Mouse (Mus musculus): ENCODE measurements around the gene Dgkb. TPM values are rescaled to one million over a fixed set of nuclear protein-coding genes. Genes with fewer than 3 reads are reported as not detected.

Gene Dgkb
- polyA plus RNA-seq, 1 experiment from 2014 or later: 0.38 TPM

DNA sequence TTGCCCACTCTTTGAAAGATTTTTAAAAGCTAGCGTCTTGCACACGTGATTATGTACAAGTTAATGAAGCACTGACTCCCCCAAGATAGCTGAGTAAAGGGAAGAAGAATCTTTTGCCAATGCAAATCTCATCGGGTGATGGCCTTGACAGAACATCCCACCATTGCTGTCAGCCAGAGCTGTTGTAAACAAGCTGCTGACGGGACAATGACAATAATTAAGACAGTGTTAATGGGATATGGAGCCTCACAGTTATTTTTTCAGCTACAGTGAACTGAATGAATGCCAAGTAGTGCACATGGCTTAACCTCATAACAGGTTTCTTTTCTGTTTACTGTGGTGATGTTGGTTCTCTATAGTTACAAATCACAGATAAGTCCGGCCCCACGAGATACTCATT is 568.4 kb downstream of the Dgkb start:
- ATAC-seq (ENCODE audit: insufficient number of reproducible peaks, insufficient read depth, low FRiP score, low TSS enrichment, low read depth): no peak
- 83% methylated on average over 6 of the region's 6 CpGs for WGBS

DNA sequence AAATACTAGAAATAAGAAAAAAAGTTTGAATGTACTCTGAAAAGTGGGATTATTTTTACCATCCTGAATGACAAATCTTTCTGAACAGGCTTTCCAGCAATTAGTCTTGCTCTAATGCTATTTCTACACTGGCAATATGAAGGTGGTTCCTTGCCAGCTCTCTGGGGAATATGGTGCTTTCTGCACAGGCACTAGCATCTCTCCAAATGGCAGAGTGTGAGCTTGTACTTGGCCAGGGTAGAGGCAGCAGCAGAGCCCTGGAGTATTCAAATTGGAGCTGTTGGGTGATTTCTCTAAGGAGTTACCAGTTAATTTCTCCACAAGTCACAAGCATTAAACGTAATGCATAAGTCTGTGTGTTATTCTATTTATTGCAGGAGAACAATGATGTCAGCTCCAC is 569.5 kb downstream of the Dgkb start:
- H3K4me3 ChIP-seq (replicated peaks): no peak overlapping the region
- no peaks in the 10 kb centered on the region for H3K36me3 ChIP-seq
- no peak overlapping the region for H3K27ac ChIP-seq
- 81% methylated on average over 1 of the region's 1 CpGs for WGBS
- no peak for ATAC-seq (ENCODE audit: insufficient number of reproducible peaks, insufficient read depth, low FRiP score, low TSS enrichment, low read depth)
- no peaks in the 10 kb centered on the region for H3K9me3 ChIP-seq
- H3K9ac ChIP-seq (replicated peaks): no peak overlapping the region
- no peak overlapping the region for H3K4me2 ChIP-seq
- no peaks in the 10 kb centered on the region for H3K4me1 ChIP-seq (replicated peaks)
- no peaks in the 10 kb centered on the region for H3K27me3 ChIP-seq

More for the DNA sequence above, 568.4 kb downstream of the Dgkb start:
- H3K9me3 ChIP-seq: no peaks in the 10 kb centered on the region
- H3K27me3 ChIP-seq: no peaks in the 10 kb centered on the region
- H3K36me3 ChIP-seq: no peaks in the 10 kb centered on the region
- no peaks in the 10 kb centered on the region for H3K4me1 ChIP-seq (replicated peaks)
- H3K27ac ChIP-seq: no peak overlapping the region
- no peak overlapping the region for H3K4me3 ChIP-seq (replicated peaks)
- H3K9ac ChIP-seq (replicated peaks): no peak overlapping the region
- no peak overlapping the region for H3K4me2 ChIP-seq

DNA sequence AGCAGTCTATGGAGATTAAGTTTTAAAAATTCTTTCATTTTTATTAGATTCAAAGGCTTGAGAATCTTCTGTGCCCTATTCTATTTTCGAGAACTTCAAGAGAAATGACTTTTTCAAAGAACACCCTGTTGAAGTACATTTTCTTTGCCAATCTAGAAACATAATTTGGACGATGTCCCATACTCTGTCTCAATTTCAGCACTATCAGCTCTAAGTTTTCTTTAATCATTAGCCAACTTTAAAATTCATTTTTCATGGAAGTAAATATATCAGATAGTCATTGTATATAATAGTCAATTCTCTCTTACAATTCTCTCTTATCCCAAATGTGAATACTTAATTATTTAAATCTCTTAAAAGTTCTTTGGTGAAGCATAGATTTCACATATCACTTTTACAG is 570.1 kb downstream of the Dgkb start:
- ATAC-seq (ENCODE audit: insufficient number of reproducible peaks, insufficient read depth, low FRiP score, low TSS enrichment, low read depth): no peak
- H3K9me3 ChIP-seq: no peaks in the 10 kb centered on the region
- 84% methylated on average over 2 of the region's 2 CpGs for WGBS
- H3K4me2 ChIP-seq: no peak overlapping the region
- H3K9ac ChIP-seq (replicated peaks): no peak overlapping the region
- no peaks in the 10 kb centered on the region for H3K4me1 ChIP-seq (replicated peaks)
- no peak overlapping the region for H3K27ac ChIP-seq
- no peaks in the 10 kb centered on the region for H3K36me3 ChIP-seq
- H3K4me3 ChIP-seq (replicated peaks): no peak overlapping the region
- no peaks in the 10 kb centered on the region for H3K27me3 ChIP-seq

DNA sequence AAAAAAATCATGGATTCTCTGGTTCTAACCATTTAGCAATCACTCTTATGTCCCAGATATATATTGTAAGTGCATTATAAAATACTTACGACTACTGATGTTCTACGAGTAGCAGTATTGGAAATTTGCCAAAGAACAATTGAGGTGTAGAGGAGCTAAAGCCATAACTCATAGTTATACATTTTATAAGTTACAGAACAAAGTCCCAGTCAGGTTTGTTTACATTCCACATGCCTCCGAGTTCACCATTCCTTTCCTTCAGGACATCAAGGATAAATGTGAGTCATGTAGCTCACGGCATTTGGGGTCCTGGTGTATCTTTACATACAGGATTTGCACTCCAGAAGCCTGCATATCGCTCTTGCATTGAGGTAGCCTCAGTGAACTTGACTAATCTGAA is 570.7 kb downstream of the Dgkb start:
- H3K4me1 ChIP-seq (replicated peaks): no peaks in the 10 kb centered on the region
- no peak overlapping the region for H3K9ac ChIP-seq (replicated peaks)
- no peak overlapping the region for H3K4me2 ChIP-seq
- no peaks in the 10 kb centered on the region for H3K36me3 ChIP-seq
- H3K4me3 ChIP-seq (replicated peaks): no peak overlapping the region
- H3K27me3 ChIP-seq: no peaks in the 10 kb centered on the region
- H3K9me3 ChIP-seq: no peaks in the 10 kb centered on the region
- H3K27ac ChIP-seq: no peak overlapping the region
- WGBS: 66% methylated on average over 5 of the region's 5 CpGs
- no peak for ATAC-seq (ENCODE audit: insufficient number of reproducible peaks, insufficient read depth, low FRiP score, low TSS enrichment, low read depth)

DNA sequence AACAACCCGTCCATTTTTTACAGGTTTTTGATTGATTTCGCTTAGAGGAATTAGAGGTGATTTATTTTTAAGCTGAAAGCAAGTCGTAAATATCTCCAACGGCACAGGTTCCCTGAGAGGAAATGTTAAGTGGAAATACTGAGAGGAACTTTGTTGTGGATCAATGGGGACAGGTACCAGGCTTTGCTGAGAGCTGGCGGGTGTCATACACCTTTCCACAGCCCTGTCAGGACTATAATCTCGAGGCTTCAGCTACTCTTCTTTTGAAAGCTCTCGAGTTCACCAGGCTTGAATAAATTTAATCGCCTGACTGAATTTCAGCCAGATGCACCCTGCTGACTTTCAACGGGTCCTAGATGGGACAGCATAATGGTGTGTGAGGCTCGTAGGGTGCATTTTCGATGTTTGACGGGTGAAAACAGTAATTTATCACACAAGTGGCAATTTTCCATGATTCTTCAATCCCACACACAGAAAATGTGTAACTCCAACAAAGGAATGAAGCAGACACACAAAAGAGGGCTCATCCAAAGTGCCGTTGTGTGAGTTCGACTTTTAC is 580.3 kb downstream of the Dgkb start:
- H3K36me3 ChIP-seq: no peaks in the 10 kb centered on the region
- H3K9me3 ChIP-seq: no peaks in the 10 kb centered on the region
- H3K27me3 ChIP-seq: no peaks in the 10 kb centered on the region
- ATAC-seq (ENCODE audit: insufficient number of reproducible peaks, insufficient read depth, low FRiP score, low TSS enrichment, low read depth): no peak
- H3K27ac ChIP-seq: no peak overlapping the region
- H3K4me1 ChIP-seq (replicated peaks): no peaks in the 10 kb centered on the region
- no peak overlapping the region for H3K4me2 ChIP-seq
- H3K9ac ChIP-seq (replicated peaks): no peak overlapping the region
- no peak overlapping the region for H3K4me3 ChIP-seq (replicated peaks)
- WGBS: 61% methylated on average over 14 of the region's 14 CpGs

DNA sequence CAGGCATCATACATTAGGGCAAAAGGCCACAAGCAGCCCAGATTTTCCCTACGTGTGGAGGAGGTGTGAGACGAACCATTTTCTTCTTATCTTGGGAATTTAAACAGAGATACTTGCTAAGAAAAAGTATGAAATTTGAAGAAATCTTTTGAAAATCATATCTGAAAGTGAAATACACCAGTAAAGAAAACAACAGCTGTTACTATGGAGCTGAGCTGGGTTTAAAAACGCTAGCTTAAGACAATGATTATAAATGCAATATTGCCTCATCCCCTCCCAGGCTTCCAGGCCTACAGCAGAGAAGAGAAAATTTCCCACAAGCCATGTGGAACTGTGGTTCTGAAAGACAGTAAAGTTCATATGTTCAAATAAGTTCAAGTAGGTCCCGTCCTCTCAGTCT is 582.6 kb downstream of the Dgkb start:
- Histone ChIP-seq H3K27ac (no peak overlapping the region), H3K36me3 (no peaks in the 10 kb centered on the region), H3K9me3 (no peaks in the 10 kb centered on the region), H3K9ac (replicated peaks) (no peak overlapping the region), H3K4me1 (replicated peaks) (no peaks in the 10 kb centered on the region), H3K27me3 (no peaks in the 10 kb centered on the region), H3K4me3 (replicated peaks) (no peak overlapping the region), H3K4me2 (no peak overlapping the region)
- 85% methylated on average over 4 of the region's 4 CpGs for WGBS
- ATAC-seq (ENCODE audit: insufficient number of reproducible peaks, insufficient read depth, low FRiP score, low TSS enrichment, low read depth): no peak

DNA sequence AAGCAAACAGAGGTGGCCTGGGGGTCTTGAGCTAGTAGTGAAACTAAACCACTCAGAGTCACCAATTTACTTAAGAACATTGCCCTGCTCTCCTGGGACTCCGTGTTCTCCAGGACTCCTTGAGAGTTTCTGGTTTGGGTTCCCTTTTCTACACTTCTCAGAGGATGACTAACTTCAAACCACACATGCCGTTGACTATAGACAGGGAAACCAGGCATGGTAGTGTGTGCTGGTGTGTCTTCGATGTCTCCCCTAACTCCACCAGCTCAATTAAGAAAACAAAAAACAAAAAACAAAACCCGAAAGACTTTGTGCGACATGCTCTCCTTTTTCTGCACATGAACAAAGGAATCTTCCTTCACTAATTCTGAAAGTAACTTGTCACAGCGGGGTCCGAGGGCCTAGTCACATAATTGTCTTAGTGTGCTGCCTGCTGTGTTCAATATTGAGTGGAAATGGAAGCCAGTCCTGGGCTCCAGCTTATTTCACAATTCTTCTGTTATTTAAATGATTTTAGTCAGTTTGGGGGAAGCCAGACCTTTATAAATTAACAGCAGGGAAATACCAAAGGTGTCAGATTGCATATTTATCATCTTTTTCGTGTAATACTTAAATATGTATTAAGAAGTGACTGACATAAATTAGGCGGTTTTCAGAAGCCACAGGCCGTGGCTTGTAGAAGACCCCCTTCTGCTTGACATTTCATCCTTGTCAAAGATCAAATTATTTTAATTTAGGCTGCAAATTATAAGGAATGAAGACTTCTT is 618.0 kb downstream of the Dgkb start:
- 66% methylated on average over 10 of the region's 10 CpGs for WGBS
- ATAC-seq (ENCODE audit: insufficient number of reproducible peaks, insufficient read depth, low FRiP score, low TSS enrichment, low read depth): no peak
- Histone ChIP-seq H3K36me3 (no peaks in the 10 kb centered on the region), H3K27me3 (no peaks in the 10 kb centered on the region), H3K4me2 (no peak overlapping the region), H3K27ac (no peak overlapping the region), H3K4me1 (replicated peaks) (no peaks in the 10 kb centered on the region), H3K9ac (replicated peaks) (no peak overlapping the region), H3K9me3 (no peaks in the 10 kb centered on the region), H3K4me3 (replicated peaks) (no peak overlapping the region)

DNA sequence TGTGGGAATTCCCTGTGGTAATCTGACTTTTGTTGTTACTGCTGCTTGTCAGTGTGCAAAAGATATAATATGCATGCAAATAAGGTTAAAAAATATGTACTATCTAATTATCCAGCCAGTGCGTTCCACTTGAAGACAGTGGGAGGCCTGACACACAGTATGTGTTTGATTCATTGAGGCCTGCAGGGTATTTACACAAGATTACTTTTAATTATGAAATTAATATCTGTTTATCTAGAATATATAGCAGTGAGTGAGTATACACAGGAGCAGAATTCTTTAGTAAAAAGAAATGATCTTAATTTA is 618.6 kb downstream of the Dgkb start:
- no peak for ATAC-seq (ENCODE audit: insufficient number of reproducible peaks, insufficient read depth, low FRiP score, low TSS enrichment, low read depth)
- Histone ChIP-seq H3K9me3 (no peaks in the 10 kb centered on the region), H3K27ac (no peak overlapping the region), H3K27me3 (no peaks in the 10 kb centered on the region), H3K4me2 (no peak overlapping the region), H3K9ac (replicated peaks) (no peak overlapping the region), H3K36me3 (no peaks in the 10 kb centered on the region), H3K4me3 (replicated peaks) (no peak overlapping the region), H3K4me1 (replicated peaks) (no peaks in the 10 kb centered on the region)
- 67% methylated on average over 1 of the region's 1 CpGs for WGBS

DNA sequence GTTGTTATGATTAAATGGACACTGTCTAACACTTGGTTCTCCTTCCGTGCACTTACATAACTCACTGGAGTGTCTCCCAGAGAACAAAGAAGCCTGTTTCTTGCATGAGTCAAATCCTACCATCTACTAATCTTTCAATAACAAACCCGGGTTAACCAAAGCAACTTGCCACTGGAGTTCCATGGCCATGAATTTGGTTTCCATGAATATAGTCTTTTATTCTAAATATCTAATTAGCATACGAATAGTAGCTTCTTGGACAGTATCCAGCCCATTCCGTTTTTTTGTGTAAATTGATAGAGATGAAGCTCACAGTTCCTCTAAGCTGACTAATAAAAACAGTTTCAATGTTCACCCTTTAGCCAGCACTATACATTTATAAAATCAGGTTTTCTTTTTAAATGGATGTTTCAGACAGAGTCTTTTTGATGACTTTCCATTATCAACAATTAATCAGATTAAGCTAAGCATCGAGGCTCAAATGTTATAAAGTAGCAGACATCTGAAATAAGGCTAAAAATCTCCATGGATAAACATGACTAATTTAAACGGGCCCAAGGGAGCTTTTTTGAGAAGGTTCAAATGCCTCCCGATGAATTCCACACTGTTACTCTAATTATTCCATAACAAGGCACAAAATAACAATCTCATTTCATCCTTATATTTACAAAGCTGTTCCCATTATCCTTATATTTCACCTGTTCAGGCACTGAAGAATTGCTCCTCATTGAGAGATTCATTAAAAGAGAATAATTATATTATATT is 633.0 kb downstream of the Dgkb start:
- Histone ChIP-seq H3K9ac (replicated peaks) (no peak overlapping the region), H3K4me1 (replicated peaks) (no peaks in the 10 kb centered on the region), H3K9me3 (no peaks in the 10 kb centered on the region), H3K4me3 (replicated peaks) (no peak overlapping the region), H3K27ac (no peak overlapping the region), H3K27me3 (no peaks in the 10 kb centered on the region), H3K4me2 (no peak overlapping the region), H3K36me3 (no peaks in the 10 kb centered on the region)
- no peak for ATAC-seq (ENCODE audit: insufficient number of reproducible peaks, insufficient read depth, low FRiP score, low TSS enrichment, low read depth)
- 80% methylated on average over 7 of the region's 7 CpGs for WGBS

DNA sequence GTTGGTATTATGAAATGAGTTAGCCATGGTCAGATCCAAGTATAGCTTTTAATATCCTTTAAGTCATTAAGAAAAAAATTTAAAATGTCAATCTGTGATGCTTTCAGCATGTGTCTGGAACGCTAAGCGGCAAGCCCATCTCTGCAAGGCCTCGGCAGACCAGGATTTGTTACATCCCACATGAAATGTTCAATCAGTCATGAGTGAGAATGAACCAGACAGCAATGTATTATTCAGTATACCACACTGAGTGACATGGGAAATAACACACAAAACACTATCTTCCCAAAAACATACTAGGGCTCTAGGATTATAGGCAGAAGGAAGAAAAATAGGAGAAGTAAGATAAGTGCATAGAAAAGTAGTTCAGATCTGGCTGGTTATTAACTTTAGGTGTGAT is 634.2 kb downstream of the Dgkb start:
- ATAC-seq (ENCODE audit: insufficient number of reproducible peaks, insufficient read depth, low FRiP score, low TSS enrichment, low read depth): no peak
- 88% methylated on average over 3 of the region's 3 CpGs for WGBS

DNA sequence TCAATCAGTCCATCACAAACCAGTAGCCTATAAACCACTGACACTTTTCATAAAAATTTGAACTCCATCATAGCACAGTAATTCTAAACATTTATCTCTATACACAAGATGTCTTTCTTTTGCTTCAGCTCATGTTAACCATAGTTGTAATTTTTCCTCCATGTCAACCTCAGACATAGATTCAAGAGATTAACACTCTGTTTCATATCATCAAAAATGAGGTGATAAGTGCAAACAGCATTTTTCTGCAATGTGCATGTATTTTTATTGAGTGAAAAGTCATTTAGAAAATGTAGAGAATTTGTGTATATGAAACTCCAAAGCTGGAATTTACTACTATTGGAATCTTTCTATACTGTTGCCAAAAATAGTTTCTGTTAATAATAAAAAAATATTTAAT is 650.7 kb downstream of the Dgkb start:
- no peaks in the 10 kb centered on the region for H3K36me3 ChIP-seq
- no peak overlapping the region for H3K4me3 ChIP-seq (replicated peaks)
- no peak overlapping the region for H3K4me2 ChIP-seq
- no peak overlapping the region for H3K27ac ChIP-seq
- no peak overlapping the region for H3K9ac ChIP-seq (replicated peaks)
- no peak for ATAC-seq (ENCODE audit: insufficient number of reproducible peaks, insufficient read depth, low FRiP score, low TSS enrichment, low read depth)
- H3K27me3 ChIP-seq: no peaks in the 10 kb centered on the region
- H3K4me1 ChIP-seq (replicated peaks): no peaks in the 10 kb centered on the region
- H3K9me3 ChIP-seq: no peaks in the 10 kb centered on the region

More for the DNA sequence above, 634.2 kb downstream of the Dgkb start:
- H3K27ac ChIP-seq: no peak overlapping the region
- H3K4me1 ChIP-seq (replicated peaks): no peaks in the 10 kb centered on the region
- H3K36me3 ChIP-seq: no peaks in the 10 kb centered on the region
- no peak overlapping the region for H3K4me2 ChIP-seq
- H3K9ac ChIP-seq (replicated peaks): no peak overlapping the region
- H3K27me3 ChIP-seq: no peaks in the 10 kb centered on the region
- no peaks in the 10 kb centered on the region for H3K9me3 ChIP-seq
- H3K4me3 ChIP-seq (replicated peaks): no peak overlapping the region

DNA sequence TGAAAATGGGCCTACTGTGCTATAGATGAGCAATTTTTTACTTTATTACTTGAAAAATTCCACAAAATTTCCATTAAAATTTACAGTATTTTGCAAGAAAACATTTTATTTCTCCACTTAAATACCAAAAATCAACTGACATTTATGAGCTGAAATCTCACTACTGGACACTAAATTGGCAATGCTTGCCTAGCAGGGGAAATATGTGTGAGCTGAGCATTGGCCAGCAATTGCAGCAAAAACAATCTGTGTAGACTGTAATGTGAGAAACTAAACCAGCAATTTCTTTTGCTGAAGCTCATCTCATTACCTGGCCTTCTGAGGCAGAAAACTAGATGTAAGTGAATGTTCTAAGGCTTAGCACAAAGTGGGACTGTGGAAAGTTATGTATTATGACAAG is 651.1 kb downstream of the Dgkb start:
- no peak overlapping the region for H3K27ac ChIP-seq
- no peak overlapping the region for H3K4me2 ChIP-seq
- no peaks in the 10 kb centered on the region for H3K4me1 ChIP-seq (replicated peaks)
- H3K36me3 ChIP-seq: no peaks in the 10 kb centered on the region
- no peaks in the 10 kb centered on the region for H3K9me3 ChIP-seq
- H3K9ac ChIP-seq (replicated peaks): no peak overlapping the region
- no peak for ATAC-seq (ENCODE audit: insufficient number of reproducible peaks, insufficient read depth, low FRiP score, low TSS enrichment, low read depth)
- no peaks in the 10 kb centered on the region for H3K27me3 ChIP-seq
- H3K4me3 ChIP-seq (replicated peaks): no peak overlapping the region

All from limb, embryonic 12.5 days (tissue).